Mouse (Mus musculus) CH12.LX (cell line): ENCODE measurements around the gene Tmem266. TPM values are rescaled to one million over a fixed set of nuclear protein-coding genes. Genes with fewer than 3 reads are reported as not detected.

Experiments used
- DNase-seq: peaks from one replicate; pipeline ENCODE4 v3.0.0-alpha.2; 2013; ENCODE audit errors: extremely low read depth
- H3K27ac ChIP-seq: 2 replicates; pipeline ENCODE4 v1.5.1; 2012; ENCODE audit warnings: low read depth, mild to moderate bottlenecking, control low read depth, moderate library complexity; ENCODE audit not compliant: insufficient read depth
- H3K27me3 ChIP-seq: replicated peaks from 2 replicates; pipeline ENCODE3; 2012; ENCODE audit warnings: inconsistent platforms
- H3K36me3 ChIP-seq, 2 experiments: replicated peaks in 1 of 2; 2 replicates each; pipeline versions ENCODE3 to v1.6.1; 2012; ENCODE audit warnings: inconsistent platforms in 1 of 2, low read length in 1 of 2, mild to moderate bottlenecking in 1 of 2, mixed read lengths in 1 of 2, moderate library complexity in 1 of 2; ENCODE audit not compliant: control insufficient read depth in 1 of 2, insufficient read depth in 1 of 2
- H3K4me1 ChIP-seq, 2 experiments: 2 replicates each; pipeline ENCODE4 v1.6.1; 2012; ENCODE audit warnings: inconsistent platforms in 1 of 2, moderate library complexity in 1 of 2; ENCODE audit not compliant: insufficient read depth in 2 of 2, control insufficient read depth in 1 of 2
- H3K4me2 ChIP-seq: 2 replicates; pipeline ENCODE4 v1.6.1; 2012; ENCODE audit warnings: low read depth, mild to moderate bottlenecking, control low read depth; ENCODE audit not compliant: poor library complexity, insufficient read depth, severe bottlenecking
- H3K4me3 ChIP-seq, 3 experiments: fragments of 150-350 bp in 1 of 3; sonication (generic) in 1 of 3; replicated peaks in 1 of 3; 2 replicates each; pipeline versions ENCODE3 to v1.5.1; 2011 to 2012; ENCODE audit warnings: low read depth in 2 of 3, low read length in 2 of 3, mild to moderate bottlenecking in 2 of 3, moderate library complexity in 2 of 3, control low read depth in 1 of 3, improper control_type of control experiment in 1 of 3, inconsistent platforms in 1 of 3, mixed read lengths in 1 of 3; ENCODE audit not compliant: poor library complexity in 1 of 3
- H3K79me2 ChIP-seq: replicated peaks from 2 replicates; pipeline ENCODE4 v1.6.1; 2012; ENCODE audit warnings: mild to moderate bottlenecking, moderate library complexity; ENCODE audit not compliant: control insufficient read depth, poor library complexity, insufficient read depth, severe bottlenecking; ENCODE audit errors: extremely low read depth
- H3K9ac ChIP-seq: 2 replicates; pipeline ENCODE4 v1.6.1; 2012; ENCODE audit warnings: low read depth, mild to moderate bottlenecking, control low read depth, moderate library complexity; ENCODE audit not compliant: insufficient read depth
- H3K9me3 ChIP-seq: replicated peaks from 2 replicates; pipeline ENCODE3; 2012; ENCODE audit warnings: low read length, inconsistent platforms, mixed read lengths
- CHD1 ChIP-seq: IDR thresholded peaks from 2 replicates; pipeline ENCODE4 v1.6.1; 2012; ENCODE audit warnings: low read depth, low read length, improper control_type of control experiment, inconsistent platforms
- CHD2 ChIP-seq: IDR thresholded peaks from 2 replicates; pipeline ENCODE4 v1.6.1; 2011; ENCODE audit warnings: low read length, improper control_type of control experiment
- E2F4 ChIP-seq: IDR thresholded peaks from 2 replicates; pipeline ENCODE4 v1.6.1; 2011; ENCODE audit warnings: low read depth, low read length, improper control_type of control experiment; ENCODE audit not compliant: insufficient replicate concordance
- EP300 ChIP-seq: IDR thresholded peaks from 2 replicates; pipeline ENCODE4 v1.6.1; 2011; ENCODE audit warnings: low read length, improper control_type of control experiment
- ETS1 ChIP-seq: conservative IDR thresholded peaks from 2 replicates; pipeline ENCODE4 v1.6.1; 2012; ENCODE audit warnings: low read depth, mild to moderate bottlenecking, inconsistent platforms, low read length, improper control_type of control experiment, moderate library complexity
- GABPA ChIP-seq: IDR thresholded peaks from 2 replicates; pipeline ENCODE4 v1.6.1; 2012; ENCODE audit warnings: low read depth, low read length, improper control_type of control experiment, inconsistent platforms; ENCODE audit not compliant: insufficient replicate concordance
- JUN ChIP-seq: IDR thresholded peaks from 2 replicates; pipeline ENCODE4 v1.6.1; 2011; ENCODE audit warnings: low read depth, mild to moderate bottlenecking, low read length, improper control_type of control experiment, moderate library complexity; ENCODE audit not compliant: insufficient read depth
- JUND ChIP-seq: conservative IDR thresholded peaks from 2 replicates; pipeline ENCODE4 v1.6.1; 2011; ENCODE audit warnings: low read depth, low read length, improper control_type of control experiment
- MAZ ChIP-seq: IDR thresholded peaks from 2 replicates; pipeline ENCODE4 v1.6.1; 2012; ENCODE audit warnings: low read depth, mild to moderate bottlenecking, inconsistent platforms, low read length, improper control_type of control experiment, moderate library complexity
- MYC ChIP-seq: IDR thresholded peaks from 2 replicates; pipeline ENCODE4 v1.6.1; 2011; ENCODE audit warnings: low read depth, mild to moderate bottlenecking, improper control_type of control experiment, low read length
- NELFE ChIP-seq: IDR thresholded peaks from 2 replicates; pipeline ENCODE4 v1.6.1; 2011; ENCODE audit warnings: low read depth, low read length, improper control_type of control experiment
- PAX5 ChIP-seq: IDR thresholded peaks from 2 replicates; pipeline ENCODE4 v1.6.1; 2012; ENCODE audit warnings: low read length, inconsistent platforms, mixed read lengths
- POLR2A ChIP-seq: IDR thresholded peaks from 2 replicates; pipeline ENCODE4 v1.6.1; 2011; ENCODE audit warnings: low read depth, mild to moderate bottlenecking, improper control_type of control experiment, low read length
- POLR2AphosphoS2 ChIP-seq: IDR thresholded peaks from 2 replicates; pipeline ENCODE4 v1.6.1; 2011; ENCODE audit warnings: low read depth, low read length, improper control_type of control experiment
- RCOR1 ChIP-seq: conservative IDR thresholded peaks from 2 replicates; pipeline ENCODE4 v1.6.1; 2012; ENCODE audit warnings: low read depth, mild to moderate bottlenecking, inconsistent platforms, low read length, improper control_type of control experiment
- SMC3 ChIP-seq: IDR thresholded peaks from 2 replicates; pipeline ENCODE4 v1.6.1; 2011; ENCODE audit warnings: low read depth, low read length, improper control_type of control experiment
- TCF12 ChIP-seq: IDR thresholded peaks from 2 replicates; pipeline ENCODE4 v1.6.1; 2014; ENCODE audit warnings: low read depth, mild to moderate bottlenecking, inconsistent platforms, low read length, improper control_type of control experiment
- USF2 ChIP-seq: conservative IDR thresholded peaks from 2 replicates; pipeline ENCODE4 v1.6.1; 2011; ENCODE audit warnings: low read depth, low read length, improper control_type of control experiment
- ZKSCAN1 ChIP-seq: IDR thresholded peaks from 2 replicates; pipeline ENCODE4 v1.6.1; 2012; ENCODE audit warnings: low read depth, inconsistent platforms, low read length, improper control_type of control experiment, borderline replicate concordance
- ZMIZ1 ChIP-seq: IDR thresholded peaks from 2 replicates; pipeline ENCODE4 v1.6.1; 2012; ENCODE audit warnings: low read depth, mild to moderate bottlenecking, inconsistent platforms, low read length, improper control_type of control experiment
- dilution Hi-C: fragments of 300-500 bp; cut with MboI; formaldehyde crosslinking; loops from 2 replicates; pipeline ENCODE4 v1.14.3; 2020; ENCODE audit warnings: low sequenced_read_pairs; ENCODE audit not compliant: extremely low pct_unique_long_range_greater_than_20kb, extremely low pct_ligation_motif_present
- in situ Hi-C: fragments of 300-500 bp; cut with MboI; formaldehyde crosslinking; loops from 3 replicates; pipeline ENCODE4 v1.14.3; 2019; ENCODE audit warnings: low sequenced_read_pairs, low pct_ligation_motif_present, low pct_unique_long_range_greater_than_20kb, mixed read lengths
- polyA plus RNA-seq: library from polyadenylated mRNA; unstranded; fragments of >175 nt; gene quantifications from 2 replicates; pipeline ENCODE4 v1.2.1, GENCODE M21; 2012; ENCODE audit warnings: low read depth; ENCODE audit not compliant: insufficient read length
- total RNA-seq, 2 experiments: library from RNA; depleted of rRNA; stranded (reverse); fragments of 300-350 nt in 1 of 2; fragments of >200 nt in 1 of 2; gene quantifications; 2 replicates each; pipeline ENCODE4 v1.2.3; 2012 to 2014

Tmem266 gene
- total and polyA plus RNA-seq, 3 experiments: not detected

DNA sequence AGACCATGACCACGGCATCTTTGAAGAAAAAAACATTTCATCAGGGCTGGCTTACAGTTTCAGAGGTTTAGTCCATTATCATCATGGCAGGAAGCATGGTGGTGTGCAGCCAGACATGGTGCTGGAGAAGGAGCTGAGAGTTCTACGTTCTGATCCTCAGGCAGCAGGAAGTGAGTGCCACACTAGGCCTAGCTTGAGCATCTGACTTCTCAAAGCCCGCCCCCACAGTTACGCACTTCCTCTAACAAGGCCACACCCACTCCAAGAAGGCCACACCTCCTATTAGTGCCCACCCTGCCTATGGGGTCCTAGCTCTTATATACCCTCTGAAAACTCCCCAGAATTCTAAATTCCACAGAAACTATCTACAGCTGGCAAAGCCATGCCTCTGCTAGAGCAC lies 34.7 kb upstream of the Tmem266 start:
- Histone ChIP-seq H3K4me2 (no peak overlapping the region), H3K9me3 (peaks cover 6% of the 10 kb centered on the region), H3K4me1 (no peaks in the 10 kb centered on the region), H3K36me3 (no peaks in the 10 kb centered on the region), H3K9ac (no peak overlapping the region), H3K79me2 (no peaks in the 10 kb centered on the region), H3K27ac (no peak overlapping the region), H3K4me3 (no peak overlapping the region), H3K27me3 (no peaks in the 10 kb centered on the region)
- TF ChIP-seq USF2: no peak
- no peak for TF ChIP-seq RCOR1
- no peak for TF ChIP-seq NELFE
- TF ChIP-seq SMC3: no peak
- TF ChIP-seq EP300: no peak
- no peak for TF ChIP-seq GABPA
- no peak for TF ChIP-seq CHD2
- no peak for TF ChIP-seq ZKSCAN1
- no peak for TF ChIP-seq MYC
- in situ Hi-C loops: loop anchor here (25.0 kb wide), 1 partner anchor 255 kb away; the partner anchor contains the start of genes Chrna3 and Chrnb4
- dilution Hi-C loops: no loop called here
- no peak for DNase-seq

DNA sequence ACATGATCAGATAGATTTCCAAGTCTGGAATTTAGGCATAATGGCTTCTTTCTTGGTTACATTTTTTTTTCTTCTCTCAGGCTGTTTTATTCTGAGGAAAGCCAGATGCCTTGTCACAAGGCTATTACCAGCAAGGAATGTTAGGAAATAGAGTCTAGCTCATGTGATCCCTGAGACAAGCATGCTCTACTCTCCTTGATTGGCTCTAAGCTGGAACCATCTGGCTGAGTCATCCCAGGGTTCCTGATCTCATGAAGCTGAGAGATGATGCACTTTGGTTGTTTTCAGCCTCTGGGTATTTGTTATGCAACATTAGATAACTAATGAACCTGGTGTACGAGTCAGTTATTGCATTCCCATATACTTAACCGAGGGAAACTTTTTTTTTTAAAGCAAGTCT lies 30.5 kb upstream of the Tmem266 start:
- H3K27me3 ChIP-seq: no peaks in the 10 kb centered on the region
- no peak for DNase-seq
- no peaks in the 10 kb centered on the region for H3K4me1 ChIP-seq
- peaks cover 6% of the 10 kb centered on the region for H3K9me3 ChIP-seq
- H3K4me3 ChIP-seq: no peak overlapping the region
- TF ChIP-seq ZMIZ1 (no peak), CHD1 (no peak), NELFE (no peak), USF2 (no peak), POLR2AphosphoS2 (no peak), JUND (no peak), ETS1 (no peak), PAX5 (no peak), JUN (no peak), ZKSCAN1 (no peak), GABPA (no peak), EP300 (no peak), RCOR1 (no peak), TCF12 (no peak), POLR2A (no peak), MAZ (no peak), E2F4 (no peak)
- in situ Hi-C loops (loop anchor here (25.0 kb wide), 1 partner anchor 259 kb away; the partner anchor contains the start of genes Chrna3 and Chrnb4), dilution Hi-C loops (no loop called here)
- H3K4me2 ChIP-seq: no peak overlapping the region
- no peaks in the 10 kb centered on the region for H3K79me2 ChIP-seq
- H3K36me3 ChIP-seq: no peaks in the 10 kb centered on the region
- no peak overlapping the region for H3K27ac ChIP-seq
- no peak overlapping the region for H3K9ac ChIP-seq
